Mouse (Mus musculus): ENCODE results near the gene Snai3. TPM values are rescaled to one million over a fixed set of nuclear protein-coding genes. Genes with fewer than 3 reads are reported as not detected.

The Snai3 gene
- polyA plus RNA-seq, 1 experiment from 2014 or later = not detected

DNA sequence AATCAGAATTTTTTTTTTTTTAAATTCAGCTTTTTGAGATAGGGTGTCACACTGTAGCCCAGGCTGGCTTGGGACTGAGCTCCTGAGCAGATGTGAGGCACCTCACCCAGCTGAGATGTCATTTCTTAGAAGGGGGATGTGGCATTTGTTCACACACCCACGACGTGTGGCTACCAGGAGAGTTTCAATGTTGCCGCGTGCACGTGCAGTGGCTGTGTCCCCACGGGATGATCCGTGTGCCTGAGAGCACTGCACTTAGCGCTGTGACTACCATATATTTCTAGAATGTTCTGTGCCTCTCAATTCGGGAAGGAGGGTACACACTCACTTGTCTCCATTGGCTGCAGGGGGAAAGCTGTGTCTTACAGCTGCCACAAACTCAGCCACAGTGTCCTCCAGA, 24.4 kb downstream of the Snai3 start:
- no peak for ATAC-seq (ENCODE audit: low FRiP score)
- H3K4me1 ChIP-seq (replicated peaks) = peaks cover 17% of the 10 kb centered on the region
- no peaks in the 10 kb centered on the region; the same call in 1 of the 2 replicates for H3K9me3 ChIP-seq
- H3K4me2 ChIP-seq = no peak overlapping the region
- 94% methylated on average over 9 of the region's 9 CpGs for WGBS
- peaks cover 19% of the 10 kb centered on the region for H3K27me3 ChIP-seq
- H3K9ac ChIP-seq = no peak overlapping the region
- H3K27ac ChIP-seq = no peak overlapping the region
- no peak overlapping the region for H3K4me3 ChIP-seq
- peaks cover 68% of the 10 kb centered on the region for H3K36me3 ChIP-seq

DNA sequence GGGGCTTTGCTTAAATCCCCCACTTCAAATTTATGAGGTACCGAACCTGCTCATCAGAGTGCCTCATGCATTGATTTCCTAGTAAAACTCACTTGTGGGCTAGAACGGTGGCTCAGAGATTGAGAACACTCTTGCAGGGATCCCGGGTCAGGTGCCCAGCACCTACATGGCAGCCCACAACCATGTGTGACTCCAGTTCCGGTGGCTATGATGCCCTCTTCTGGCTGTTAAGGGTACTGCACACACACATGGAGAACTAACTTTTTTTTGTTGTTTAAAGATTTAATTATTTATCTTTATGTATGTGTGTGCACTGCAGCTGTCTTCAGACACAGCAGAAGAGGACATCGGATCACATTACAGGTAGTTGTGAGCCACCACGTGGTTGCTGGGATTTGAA, 25.2 kb downstream of the Snai3 start:
- Histone ChIP-seq H3K9ac (no peak overlapping the region), H3K36me3 (peaks cover 68% of the 10 kb centered on the region), H3K4me3 (no peak overlapping the region), H3K9me3 (no peaks in the 10 kb centered on the region; the same call in 1 of the 2 replicates), H3K4me1 (replicated peaks) (peaks cover 17% of the 10 kb centered on the region), H3K4me2 (no peak overlapping the region), H3K27me3 (peaks cover 19% of the 10 kb centered on the region), H3K27ac (no peak overlapping the region)
- WGBS = 90% methylated on average over 6 of the region's 6 CpGs
- no peak for ATAC-seq (ENCODE audit: low FRiP score)

DNA sequence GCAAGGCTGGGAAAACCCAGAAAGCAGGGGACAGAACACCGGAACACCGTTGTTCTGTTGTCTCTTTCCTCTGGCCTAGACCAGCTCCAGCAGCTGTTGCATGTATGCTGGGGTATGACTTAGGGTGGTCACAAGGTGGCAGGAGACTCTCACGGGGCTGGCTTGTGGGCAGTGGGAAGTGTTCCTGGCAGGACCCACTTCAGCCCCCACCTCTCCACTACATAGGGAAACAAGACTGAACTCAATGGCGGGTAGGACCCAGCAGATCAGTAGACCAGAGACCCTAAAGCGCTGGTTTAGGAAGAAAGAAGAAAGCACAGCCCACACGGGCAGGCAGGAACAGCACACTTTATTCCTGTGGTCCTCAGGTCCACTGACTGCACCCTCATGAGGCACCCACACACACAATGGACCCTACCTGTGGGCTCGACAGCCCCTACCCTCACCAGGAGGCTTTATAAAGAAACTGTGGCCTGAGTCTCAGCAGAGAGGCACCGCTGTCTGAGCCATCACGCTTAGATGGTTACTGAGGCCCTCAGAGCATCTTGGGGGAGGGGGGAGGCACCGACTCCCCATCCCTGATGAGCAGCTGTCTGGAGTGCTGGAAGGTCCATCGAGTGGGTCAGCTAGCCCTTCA, 27.1 kb downstream of the Snai3 start:
- H3K4me2 ChIP-seq = no peak overlapping the region; the same call in 1 of the 2 replicates
- WGBS = 69% methylated on average over 11 of the region's 11 CpGs
- H3K36me3 ChIP-seq = peaks cover 52% of the 10 kb centered on the region
- peaks cover 17% of the 10 kb centered on the region for H3K4me1 ChIP-seq (replicated peaks)
- no peaks in the 10 kb centered on the region; the same call in 1 of the 2 replicates for H3K9me3 ChIP-seq
- no peak overlapping the region for H3K27ac ChIP-seq
- no peak overlapping the region for H3K4me3 ChIP-seq
- H3K27me3 ChIP-seq = peaks cover 19% of the 10 kb centered on the region
- ATAC-seq (ENCODE audit: low FRiP score) = peak; percentile 40; the same call in 1 of the 2 replicates
- no peak overlapping the region for H3K9ac ChIP-seq

DNA sequence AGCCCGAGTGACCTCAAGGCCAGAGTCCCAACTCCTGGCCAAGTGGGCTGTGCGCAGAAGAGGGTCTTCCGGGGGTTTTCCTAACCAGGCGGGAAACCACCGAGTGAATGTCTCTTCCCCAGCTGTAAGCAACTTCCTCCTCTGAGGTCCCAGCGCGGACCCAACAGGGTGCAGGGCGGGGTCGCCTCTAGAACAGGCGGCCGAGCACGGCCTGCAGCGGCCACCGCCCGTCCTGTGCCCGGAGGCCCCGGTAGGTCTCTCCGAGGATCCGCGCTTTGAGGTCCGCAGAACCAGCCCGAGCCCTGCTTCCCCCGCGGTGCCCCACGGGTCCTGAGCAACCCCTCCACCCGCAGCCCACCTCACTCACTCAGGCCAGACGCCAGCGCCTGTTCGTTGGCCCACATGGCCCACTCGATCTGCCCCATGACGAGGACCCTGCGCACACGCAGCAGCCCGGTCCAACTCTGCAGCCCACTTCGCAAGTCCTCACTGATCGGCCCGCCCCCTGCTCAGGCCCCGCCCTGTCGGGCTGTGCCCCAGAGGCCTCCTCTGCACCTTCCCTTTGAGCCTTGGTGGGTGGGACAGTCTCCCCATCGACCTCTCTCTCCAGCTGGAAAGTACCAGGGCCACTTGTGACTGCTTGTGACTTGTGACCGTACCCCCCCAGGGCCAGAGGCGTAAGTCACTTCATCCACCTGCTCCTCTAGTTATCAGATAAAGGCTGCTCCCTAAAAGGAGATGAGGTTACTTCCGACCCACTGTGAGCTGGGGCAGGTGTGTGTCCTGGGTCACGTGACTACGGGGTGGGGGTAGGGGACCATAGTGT, 27.9 kb downstream of the Snai3 start, which contains the start of gene Cyba:
TSS of gene Cyba (minus strand) at position 488 of the 826 bp plus-strand sequence.
- H3K4me3 ChIP-seq = peak within 1 kb of the TSS; percentile 37
- H3K36me3 ChIP-seq = peaks cover 45% of the 10 kb centered on the region
- H3K4me2 ChIP-seq = peak within 1 kb of the TSS; percentile 59
- H3K27ac ChIP-seq = peak within 1 kb of the TSS; percentile 3
- H3K4me1 ChIP-seq (replicated peaks) = peaks cover 17% of the 10 kb centered on the region
- WGBS = 5% methylated on average over 45 of the region's 45 CpGs
- H3K9ac ChIP-seq = peak within 1 kb of the TSS; percentile 65
- peaks cover 19% of the 10 kb centered on the region for H3K27me3 ChIP-seq
- ATAC-seq (ENCODE audit: low FRiP score) = peak; percentile 79
- no peaks in the 10 kb centered on the region; the same call in 1 of the 2 replicates for H3K9me3 ChIP-seq

DNA sequence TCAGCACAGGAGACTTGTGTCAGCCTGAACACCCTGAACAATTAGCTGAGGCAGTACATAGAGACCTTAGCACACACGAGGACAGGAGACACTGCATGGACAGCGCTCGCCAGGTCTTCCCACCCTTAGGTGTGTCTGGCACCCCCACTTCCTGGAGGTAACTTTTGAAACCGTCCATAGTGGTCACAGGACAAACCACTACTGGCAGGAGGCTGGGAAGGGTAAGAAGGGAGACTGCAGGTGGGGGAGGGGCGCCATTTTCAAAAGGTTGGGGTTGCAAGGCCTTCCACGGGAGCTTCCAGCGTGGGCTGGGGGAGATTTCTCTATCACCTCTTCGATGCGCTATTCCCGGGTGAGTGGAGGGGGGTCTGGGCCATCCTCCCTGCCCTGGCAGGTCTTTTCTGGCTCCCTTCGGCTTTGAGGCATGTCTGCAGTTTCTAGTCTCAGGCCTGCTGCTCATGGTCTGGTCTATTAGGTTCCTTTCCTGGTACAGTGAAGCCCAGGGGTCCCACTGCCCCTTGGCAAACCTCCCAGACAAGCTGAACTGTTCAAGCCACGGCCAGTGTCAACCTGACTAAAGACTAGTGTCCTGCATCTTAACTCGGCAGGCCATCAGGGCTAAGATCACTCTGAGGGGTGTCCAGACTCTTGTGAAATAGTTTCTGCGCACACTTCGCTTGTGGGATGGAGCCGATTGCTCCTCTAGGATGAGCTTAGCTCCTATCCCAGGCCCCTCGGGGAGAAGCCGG, 28.7 kb downstream of the Snai3 start:
- no peaks in the 10 kb centered on the region; the same call in 1 of the 2 replicates for H3K9me3 ChIP-seq
- 38% methylated on average over 18 of the region's 18 CpGs for WGBS
- peaks cover 37% of the 10 kb centered on the region for H3K36me3 ChIP-seq
- no peak for ATAC-seq (ENCODE audit: low FRiP score)
- peak overlapping the region; percentile 3 for H3K27ac ChIP-seq
- peak overlapping the region; percentile 59 for H3K4me2 ChIP-seq
- peaks cover 19% of the 10 kb centered on the region for H3K27me3 ChIP-seq
- peaks cover 17% of the 10 kb centered on the region for H3K4me1 ChIP-seq (replicated peaks)
- peak overlapping the region; percentile 65 for H3K9ac ChIP-seq
- H3K4me3 ChIP-seq = peak overlapping the region; percentile 37

DNA sequence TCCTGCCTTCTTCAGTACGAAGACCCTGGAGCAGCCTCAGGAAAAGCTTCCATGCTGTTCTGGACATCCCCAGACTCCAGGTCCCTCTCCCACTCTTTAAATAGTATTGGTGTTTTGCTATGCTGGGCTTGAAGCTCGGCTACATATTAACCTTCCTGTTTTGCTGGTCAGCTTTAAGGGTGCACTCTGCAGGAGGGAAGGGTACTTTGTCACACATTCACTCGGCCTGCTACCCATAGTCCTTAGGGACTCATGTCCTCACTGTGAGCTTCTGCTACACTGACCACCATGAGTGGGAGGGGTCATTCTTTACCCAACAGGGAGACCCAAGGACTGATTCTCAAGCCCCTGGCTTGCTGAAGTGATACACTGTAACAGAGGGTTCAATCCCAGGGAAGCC, 29.9 kb downstream of the Snai3 start:
- WGBS = 79% methylated on average over 3 of the region's 3 CpGs
- H3K4me1 ChIP-seq (replicated peaks) = peaks cover 17% of the 10 kb centered on the region
- H3K9ac ChIP-seq = no peak overlapping the region
- H3K36me3 ChIP-seq = peaks cover 24% of the 10 kb centered on the region
- H3K4me2 ChIP-seq = no peak overlapping the region
- H3K4me3 ChIP-seq = no peak overlapping the region
- peaks cover 19% of the 10 kb centered on the region for H3K27me3 ChIP-seq
- H3K9me3 ChIP-seq = no peaks in the 10 kb centered on the region; the same call in 1 of the 2 replicates
- H3K27ac ChIP-seq = no peak overlapping the region
- no peak for ATAC-seq (ENCODE audit: low FRiP score)

DNA sequence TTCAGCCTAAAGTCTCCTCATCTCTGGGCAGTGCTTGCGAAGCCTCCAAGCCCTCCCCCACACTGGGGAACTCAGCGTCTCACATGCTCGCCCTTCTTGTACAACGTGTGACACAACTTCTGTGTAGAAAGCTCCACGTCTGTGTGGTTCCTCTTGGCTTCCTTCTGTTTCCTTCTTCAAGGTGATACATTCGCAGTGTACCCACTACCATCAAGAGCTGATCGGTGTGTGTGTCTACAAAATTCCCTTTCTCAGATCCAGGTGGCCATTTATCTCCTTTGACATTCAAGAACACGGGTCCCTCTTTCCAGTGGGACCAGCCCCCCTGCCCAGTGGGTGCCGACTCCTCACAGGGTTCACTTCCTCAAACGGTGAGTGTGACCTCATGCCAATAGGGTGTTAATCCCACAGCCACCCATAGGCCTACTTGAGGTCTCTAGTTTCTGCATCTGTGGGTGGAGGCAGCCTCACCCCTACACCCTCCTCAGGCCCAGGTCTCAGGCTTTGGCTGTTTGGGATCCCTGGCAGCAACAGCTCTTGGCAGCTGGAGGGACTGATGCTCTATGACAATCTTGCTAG, 30.4 kb downstream of the Snai3 start:
- Histone ChIP-seq H3K36me3 (peaks cover 19% of the 10 kb centered on the region), H3K27ac (no peak overlapping the region), H3K4me1 (replicated peaks) (peaks cover 17% of the 10 kb centered on the region), H3K4me2 (no peak overlapping the region), H3K9ac (no peak overlapping the region), H3K27me3 (peaks cover 19% of the 10 kb centered on the region), H3K9me3 (no peaks in the 10 kb centered on the region), H3K4me3 (no peak overlapping the region)
- 85% methylated on average over 10 of the region's 10 CpGs for WGBS
- no peak for ATAC-seq (ENCODE audit: low FRiP score)

DNA sequence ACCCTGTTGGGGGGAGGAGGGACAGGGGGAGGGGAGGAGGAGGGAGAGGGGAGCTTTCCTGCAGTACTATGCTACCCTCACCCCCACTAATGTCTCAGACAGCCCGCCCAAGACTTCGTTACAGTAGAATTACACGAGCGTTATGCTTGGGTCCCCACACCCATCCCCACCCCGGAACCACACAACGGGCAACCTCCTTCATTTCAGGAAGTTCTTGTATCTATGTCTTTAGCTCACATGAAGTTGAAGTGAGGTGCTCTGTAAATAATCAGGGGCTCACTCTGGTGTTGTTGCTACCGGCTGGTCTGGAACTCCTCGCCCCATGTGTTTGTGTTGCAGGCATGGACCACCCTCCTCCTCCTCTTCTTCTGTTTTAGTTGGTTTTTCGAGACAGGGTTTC, 32.4 kb downstream of the Snai3 start:
- Histone ChIP-seq H3K36me3 (no peaks in the 10 kb centered on the region), H3K4me2 (no peak overlapping the region), H3K27ac (no peak overlapping the region), H3K4me3 (no peak overlapping the region), H3K4me1 (replicated peaks) (peaks cover 17% of the 10 kb centered on the region), H3K9me3 (no peaks in the 10 kb centered on the region), H3K27me3 (peaks cover 17% of the 10 kb centered on the region), H3K9ac (no peak overlapping the region)
- 94% methylated on average over 9 of the region's 9 CpGs for WGBS
- no peak for ATAC-seq (ENCODE audit: low FRiP score)

DNA sequence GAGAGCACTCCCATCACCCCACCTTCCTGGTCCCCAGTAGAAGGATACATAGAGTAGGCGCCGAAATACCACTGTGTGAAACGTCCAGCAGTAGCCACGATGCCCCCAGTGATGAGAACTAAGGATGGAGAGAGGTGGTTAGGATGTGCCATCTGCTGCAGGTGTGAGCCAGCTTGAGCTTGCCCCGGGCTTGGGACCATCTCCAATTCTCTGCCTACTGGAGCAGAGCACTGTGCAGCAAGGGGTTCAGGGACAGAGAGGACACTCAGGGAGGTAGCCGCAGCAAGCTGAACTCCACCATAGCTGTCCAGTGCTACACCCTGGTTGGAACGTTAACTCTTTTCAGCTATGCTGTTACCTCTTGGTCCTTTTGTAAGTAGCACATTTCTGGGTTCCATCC, 32.9 kb downstream of the Snai3 start:
- H3K27ac ChIP-seq = no peak overlapping the region
- 89% methylated on average over 7 of the region's 7 CpGs for WGBS
- H3K9ac ChIP-seq = no peak overlapping the region
- no peak for ATAC-seq (ENCODE audit: low FRiP score)
- H3K27me3 ChIP-seq = peaks cover 12% of the 10 kb centered on the region
- H3K4me2 ChIP-seq = no peak overlapping the region
- H3K4me1 ChIP-seq (replicated peaks) = peaks cover 12% of the 10 kb centered on the region
- no peak overlapping the region for H3K4me3 ChIP-seq
- no peaks in the 10 kb centered on the region for H3K36me3 ChIP-seq
- H3K9me3 ChIP-seq = no peaks in the 10 kb centered on the region

DNA sequence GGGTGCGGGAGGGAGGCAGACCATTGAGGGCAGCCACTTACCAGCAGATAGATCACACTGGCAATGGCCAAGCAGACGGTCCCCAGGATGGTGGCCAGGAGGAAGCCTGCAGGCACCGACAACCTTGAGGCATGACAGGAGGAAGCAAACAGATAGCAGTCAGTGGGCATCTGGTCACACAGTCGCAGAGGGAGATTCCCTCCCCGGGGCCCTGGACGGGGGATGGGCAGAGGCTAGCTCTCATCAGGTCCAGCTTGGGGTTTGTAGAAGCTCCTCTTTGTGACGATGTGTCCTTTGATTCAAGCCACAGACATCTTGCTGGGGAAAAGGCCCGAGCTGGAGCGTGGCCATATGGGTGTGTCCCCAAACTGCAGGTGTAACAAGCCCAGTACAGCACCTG, 34.4 kb downstream of the Snai3 start:
- no peak for ATAC-seq (ENCODE audit: low FRiP score)
- Histone ChIP-seq H3K9ac (no peak overlapping the region), H3K9me3 (no peaks in the 10 kb centered on the region), H3K27ac (no peak overlapping the region), H3K4me1 (replicated peaks) (no peaks in the 10 kb centered on the region), H3K4me3 (no peak overlapping the region), H3K27me3 (no peaks in the 10 kb centered on the region), H3K36me3 (peaks cover under 1% of the 10 kb centered on the region; the same call in 1 of the 2 replicates), H3K4me2 (no peak overlapping the region)
- 84% methylated on average over 9 of the region's 9 CpGs for WGBS

DNA sequence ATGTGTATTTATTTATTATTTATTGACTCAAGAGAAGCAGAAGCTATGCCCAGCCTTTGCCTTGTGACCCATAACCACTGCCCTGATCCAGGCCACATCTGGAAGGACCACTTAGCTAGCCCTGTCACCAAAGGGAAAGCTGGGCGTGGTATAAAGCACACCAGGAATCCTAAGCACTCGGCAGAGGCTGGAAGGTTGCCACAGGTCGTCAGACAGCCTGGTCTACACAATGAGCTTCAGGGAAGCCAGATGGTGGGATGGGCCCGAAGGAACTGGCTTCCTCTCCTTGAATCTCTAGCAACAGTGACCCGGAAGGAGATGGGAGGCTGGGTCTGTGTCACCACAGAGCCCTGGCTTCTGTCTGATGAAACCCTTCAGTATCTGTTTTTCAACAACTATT, 36.9 kb downstream of the Snai3 start:
- Histone ChIP-seq H3K36me3 (peaks cover 14% of the 10 kb centered on the region), H3K9me3 (no peaks in the 10 kb centered on the region), H3K4me2 (no peak overlapping the region), H3K9ac (no peak overlapping the region), H3K4me1 (replicated peaks) (no peaks in the 10 kb centered on the region), H3K27ac (no peak overlapping the region), H3K27me3 (no peaks in the 10 kb centered on the region), H3K4me3 (no peak overlapping the region)
- no peak for ATAC-seq (ENCODE audit: low FRiP score)
- WGBS = 52% methylated on average over 5 of the region's 5 CpGs

DNA sequence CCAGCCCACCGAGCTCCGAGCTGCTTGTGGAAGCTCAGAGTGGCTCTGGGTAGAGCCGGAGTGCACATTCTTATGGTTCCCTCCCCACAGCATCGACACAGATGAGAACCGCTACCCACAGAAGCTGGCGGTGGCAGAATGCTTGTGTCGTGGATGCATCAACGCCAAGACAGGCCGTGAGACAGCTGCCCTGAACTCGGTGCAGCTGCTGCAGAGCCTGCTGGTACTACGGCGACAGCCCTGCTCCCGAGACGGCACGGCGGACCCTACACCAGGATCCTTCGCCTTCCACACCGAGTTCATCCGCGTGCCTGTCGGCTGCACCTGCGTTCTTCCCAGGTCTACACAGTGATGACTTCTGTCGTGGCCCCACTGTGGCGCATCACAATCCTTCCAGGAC, 37.3 kb downstream of the Snai3 start:
- H3K4me3 ChIP-seq = no peak overlapping the region
- H3K9ac ChIP-seq = no peak overlapping the region; the same call in 1 of the 2 replicates
- 85% methylated on average over 24 of the region's 24 CpGs for WGBS
- H3K27me3 ChIP-seq = no peaks in the 10 kb centered on the region
- no peak overlapping the region for H3K4me2 ChIP-seq
- ATAC-seq (ENCODE audit: low FRiP score) = no peak
- no peaks in the 10 kb centered on the region for H3K4me1 ChIP-seq (replicated peaks)
- H3K36me3 ChIP-seq = peaks cover 19% of the 10 kb centered on the region
- H3K9me3 ChIP-seq = no peaks in the 10 kb centered on the region
- no peak overlapping the region for H3K27ac ChIP-seq
